Mouse (Mus musculus) liver, adult 2 months (tissue): ENCODE measurements around the gene Krtcap2.

Experiments
- CTCF ChIP-seq: fragments of 200-500 bp; IDR thresholded peaks from 2 replicates; pipeline ENCODE4 v1.5.1; 2011; ENCODE audit warnings: low read depth, low read length, control low read depth
- POLR2A ChIP-seq: fragments of 200-500 bp; IDR thresholded peaks from 2 replicates; pipeline ENCODE4 v1.6.1; 2011; ENCODE audit warnings: low read length, control low read depth; ENCODE audit not compliant: insufficient read depth; ENCODE audit errors: extremely low read depth

GRCm38 (mm10) chr3:89206695-89207094 is 39.1 kb upstream of the Krtcap2 start:
- TF ChIP-seq CTCF (no peak), POLR2A (no peak)
